Comparison of ENCODE assay signal across 22 mouse cellular contexts in the genomic region with DNA sequence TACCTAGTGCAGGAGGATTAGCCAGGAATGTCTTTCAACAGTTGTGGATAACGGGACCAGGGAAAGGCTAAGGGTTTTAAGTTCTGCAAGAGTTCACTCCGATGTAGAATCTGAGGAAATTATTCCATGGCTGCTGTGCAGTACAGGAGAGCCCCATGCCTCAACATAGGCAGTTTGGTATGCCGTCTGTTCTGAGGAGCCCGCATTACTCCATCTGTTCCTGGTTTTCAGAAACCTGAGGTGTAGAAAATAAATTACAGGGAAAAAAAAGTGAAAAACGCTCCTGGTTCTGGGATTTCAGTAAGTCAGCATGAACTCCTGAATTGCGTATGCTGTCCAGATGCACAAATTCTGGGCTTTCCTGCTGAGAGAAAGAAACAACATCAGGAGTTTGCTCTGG.
DNase-seq lines count a peak whose midpoint lies in the region; ATAC-seq lines count a peak whose summit lies in the region.
"Had no signal": no experiment of that assay in that cellular context is flagged by ENCODE, and none has a peak within 500 bp of the region (broad histone marks: within the 10 kb centered on the region; RNA-seq: fewer than 3 reads in every experiment).

No protein-coding gene starts in this region.

- H3K4me2 ChIP-seq in embryonic facial prominence, embryonic 14.5 days (ENCODE audit: low read depth, low read length): no peak overlapping the region
- H3K4me2 ChIP-seq in neural tube, embryonic 15.5 days: no peak overlapping the region
- H3K4me2 ChIP-seq: embryonic facial prominence, embryonic 15.5 days; liver, embryonic 15.5 days; midbrain, embryonic 12.5 days; neural tube, embryonic 12.5 days had no signal

- no peak overlapping the region for H3K4me3 ChIP-seq in embryonic facial prominence, embryonic 14.5 days (ENCODE audit: low read depth, low read length)
- H3K4me3 ChIP-seq in neural tube, embryonic 15.5 days (replicated peaks): no peak overlapping the region
- H3K4me3 ChIP-seq: embryonic facial prominence, embryonic 15.5 days; heart, embryonic 10.5 days; hindbrain, embryonic 10.5 days; liver, embryonic 15.5 days; midbrain, embryonic 12.5 days; neural tube, embryonic 12.5 days had no signal

- no peak for ATAC-seq in embryonic facial prominence, embryonic 14.5 days (ENCODE audit: low read depth)
- ATAC-seq in neural tube, embryonic 15.5 days (ENCODE audit: low FRiP score): no peak
- ATAC-seq: activated CD4-positive, CD25-positive, alpha-beta regulatory T cell, adult 4 months; CD4-positive, CD25-positive, alpha-beta regulatory T cell, adult 4 months; lung, postnatal 0 days had no signal

- no peaks in the 10 kb centered on the region for H3K9me3 ChIP-seq in embryonic facial prominence, embryonic 14.5 days (ENCODE audit: control insufficient read depth, low read length)
- H3K9me3 ChIP-seq in neural tube, embryonic 15.5 days (replicated peaks): no peaks in the 10 kb centered on the region
- H3K9me3 ChIP-seq: embryonic facial prominence, embryonic 15.5 days; heart, embryonic 10.5 days; hindbrain, embryonic 10.5 days; liver, embryonic 15.5 days; midbrain, embryonic 12.5 days; neural tube, embryonic 12.5 days had no signal

- H3K27me3 ChIP-seq in embryonic facial prominence, embryonic 14.5 days (replicated peaks; ENCODE audit: control insufficient read depth, insufficient read depth, low read length): no peaks in the 10 kb centered on the region
- no peaks in the 10 kb centered on the region for H3K27me3 ChIP-seq in neural tube, embryonic 15.5 days (replicated peaks)
- H3K27me3 ChIP-seq: embryonic facial prominence, embryonic 15.5 days; liver, embryonic 15.5 days; midbrain, embryonic 12.5 days; neural tube, embryonic 12.5 days had no signal

- no peaks in the 10 kb centered on the region for H3K4me1 ChIP-seq in embryonic facial prominence, embryonic 14.5 days (ENCODE audit: control insufficient read depth, insufficient read depth, low read length)
- no peaks in the 10 kb centered on the region for H3K4me1 ChIP-seq in neural tube, embryonic 15.5 days
- H3K4me1 ChIP-seq: embryonic facial prominence, embryonic 15.5 days; heart, embryonic 10.5 days; liver, embryonic 15.5 days; midbrain, embryonic 12.5 days; neural tube, embryonic 12.5 days had no signal

- 25% methylated on average over 6 of the region's 6 CpGs for WGBS in embryonic facial prominence, embryonic 14.5 days
- 83% methylated on average over 6 of the region's 6 CpGs for WGBS in neural tube, embryonic 15.5 days

- peak; percentile 35 for DNase-seq in embryo, embryonic 11 days
- no peak for DNase-seq in embryo, embryonic 10 days (ENCODE audit: low spot score)
- peak; percentile 20 for DNase-seq in layer of hippocampus, adult 11-12 months (ENCODE audit: low spot score)
- no peak for DNase-seq in layer of hippocampus, postnatal 25 days (ENCODE audit: extremely low spot score in 1 of 2, low spot score in 1 of 2)
- DNase-seq in embryonic facial prominence, embryonic 14.5 days (ENCODE audit: low spot score): peak; percentile 45
- DNase-seq in layer of hippocampus, postnatal 36 days: peak; percentile 3
- no peak for DNase-seq in adrenal gland, adult (ENCODE audit: inconsistent age in 2 of 2, low spot score in 1 of 2)
- DNase-seq: adrenal gland, postnatal 14 days; cerebellum, adult 11 months; cerebellum, postnatal 25 days; kidney, adult 2 months; kidney, postnatal 10 days had no signal

- H3K36me3 ChIP-seq in embryonic facial prominence, embryonic 14.5 days (ENCODE audit: control insufficient read depth, insufficient read depth, low read length): no peaks in the 10 kb centered on the region
- H3K36me3 ChIP-seq in neural tube, embryonic 15.5 days: no peaks in the 10 kb centered on the region
- H3K36me3 ChIP-seq: embryonic facial prominence, embryonic 15.5 days; heart, embryonic 10.5 days; hindbrain, embryonic 10.5 days; liver, embryonic 15.5 days; midbrain, embryonic 12.5 days; neural tube, embryonic 12.5 days had no signal

- no peak overlapping the region for H3K9ac ChIP-seq in embryonic facial prominence, embryonic 14.5 days (ENCODE audit: low read depth, low read length)
- H3K9ac ChIP-seq in neural tube, embryonic 15.5 days (replicated peaks): no peak overlapping the region
- H3K9ac ChIP-seq: embryonic facial prominence, embryonic 15.5 days; liver, embryonic 15.5 days; midbrain, embryonic 12.5 days; neural tube, embryonic 12.5 days had no signal

- H3K27ac ChIP-seq in embryonic facial prominence, embryonic 14.5 days (replicated peaks; ENCODE audit: low read depth, low read length): no peak overlapping the region
- no peak overlapping the region for H3K27ac ChIP-seq in neural tube, embryonic 15.5 days (replicated peaks)
- H3K27ac ChIP-seq: embryonic facial prominence, embryonic 15.5 days; heart, embryonic 10.5 days; hindbrain, embryonic 10.5 days; liver, embryonic 15.5 days; midbrain, embryonic 12.5 days; neural tube, embryonic 12.5 days had no signal

Comparison
In these comparisons a context has a peak if more than half of its experiments do, and no peak if none do; other contexts are left out.
1. DNase-seq: peak in embryo, embryonic 11 days (single experiment), layer of hippocampus, adult 11-12 months (single experiment), embryonic facial prominence, embryonic 14.5 days (single experiment) and layer of hippocampus, postnatal 36 days (2 of 2); none in embryo, embryonic 10 days (single experiment), layer of hippocampus, postnatal 25 days (0 of 2) and adrenal gland, adult (0 of 2).